Mouse (Mus musculus): ENCODE results near the gene Hoxd10.

DNA sequence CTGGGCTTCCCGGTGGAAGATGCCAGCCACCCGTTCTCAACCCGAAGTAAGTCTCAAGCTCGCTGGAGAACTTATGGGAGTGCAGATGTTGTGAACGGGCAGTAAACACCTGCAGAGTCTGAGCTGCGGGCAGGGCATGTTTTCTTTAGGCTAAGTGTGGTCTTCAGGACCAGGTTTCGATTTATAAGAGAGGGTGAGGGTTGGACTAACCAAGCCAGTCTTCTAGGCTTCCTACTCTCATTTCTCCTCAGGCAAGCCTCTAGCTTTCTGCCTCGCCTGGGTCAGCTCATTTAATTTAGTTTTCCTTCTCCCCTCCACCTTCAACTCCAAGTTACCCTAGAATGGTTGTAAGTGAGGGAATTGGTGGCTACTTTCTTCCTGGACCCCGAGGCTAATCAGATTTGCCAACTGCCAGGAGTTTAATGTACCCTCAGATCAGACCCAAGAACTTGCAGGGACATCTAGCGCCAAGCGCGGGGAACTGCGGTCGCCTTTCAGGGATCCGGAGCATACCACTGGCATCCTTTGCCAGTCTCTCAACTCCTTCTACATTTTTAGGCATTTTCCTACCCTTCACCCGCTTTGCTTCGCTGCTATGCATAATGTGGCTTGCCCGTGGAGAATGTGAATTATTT lies 28.3 kb upstream of the Hoxd10 start:
- peak; percentile 77 for TF ChIP-seq CTCF (IDR thresholded peaks at IDR 0.05)
- no peak for TF ChIP-seq EP300 (IDR thresholded peaks at IDR 0.05; ENCODE audit: insufficient read depth, low read depth, low read length)
- no peak for TF ChIP-seq POLR2A (IDR thresholded peaks at IDR 0.05; ENCODE audit: insufficient read depth, low read depth, low read length)

Measured in heart, adult 2 months (tissue).